Mouse (Mus musculus) embryonic facial prominence, embryonic 11.5 days (tissue): ENCODE results near the gene Fam189a1. TPM values are rescaled to one million over a fixed set of nuclear protein-coding genes. Genes with fewer than 3 reads are reported as not detected.

ENCODE experiments used
- ATAC-seq: fragments of 200-750 bp; cut with Nextera tagmentation; replicated peaks from 2 replicates; pipeline ENCODE4 v1.8.0; 2017; ENCODE audit warnings: low read depth; ENCODE audit not compliant: insufficient number of reproducible peaks, low FRiP score, low TSS enrichment
- DNase-seq: peaks from one replicate; pipeline ENCODE4 v3.0.0-alpha.2; 2015; ENCODE audit warnings: low spot score
- H3K27ac ChIP-seq: fragments of 300-500 bp; sonication (generic); replicated peaks from 2 replicates; pipeline ENCODE4 v1.5.1; 2014; ENCODE audit warnings: mild to moderate bottlenecking, low read depth, low read length, control low read depth
- H3K27me3 ChIP-seq: fragments of 300-500 bp; sonication (generic); 2 replicates; pipeline ENCODE4 v1.6.1; 2014; ENCODE audit warnings: mild to moderate bottlenecking, low read length, moderate library complexity, mixed read lengths; ENCODE audit not compliant: control insufficient read depth, insufficient read depth
- H3K36me3 ChIP-seq: fragments of 300-500 bp; sonication (generic); replicated peaks from 2 replicates; pipeline ENCODE4 v1.6.1; 2014; ENCODE audit warnings: low read depth, mild to moderate bottlenecking, low read length, moderate library complexity, mixed read lengths; ENCODE audit not compliant: control insufficient read depth, insufficient read depth
- H3K4me1 ChIP-seq: fragments of 300-500 bp; sonication (generic); 2 replicates; pipeline ENCODE4 v1.6.1; 2014; ENCODE audit warnings: low read length, mixed read lengths; ENCODE audit not compliant: control insufficient read depth, insufficient read depth
- H3K4me2 ChIP-seq: fragments of 300-500 bp; sonication (generic); 2 replicates; pipeline ENCODE4 v1.6.1; 2014; ENCODE audit warnings: low read depth, mild to moderate bottlenecking, control low read depth, low read length, moderate library complexity
- H3K4me3 ChIP-seq: fragments of 300-500 bp; sonication (generic); 2 replicates; pipeline ENCODE4 v1.5.1; 2014; ENCODE audit warnings: low read depth, low read length, control low read depth
- H3K9ac ChIP-seq: fragments of 300-500 bp; sonication (generic); replicated peaks from 2 replicates; pipeline ENCODE4 v1.6.1; 2014; ENCODE audit warnings: mild to moderate bottlenecking, control low read depth, low read length
- H3K9me3 ChIP-seq: fragments of 300-500 bp; sonication (generic); replicated peaks from 2 replicates; pipeline ENCODE4 v1.6.1; 2016; ENCODE audit warnings: mild to moderate bottlenecking, low read length, inconsistent platforms, mixed read lengths; ENCODE audit not compliant: control insufficient read depth
- WGBS: fragments of 180-500 bp; shearing (Covaris S2); extraction: QIAGEN DNeasy Blood & Tissue Kit; methylation state at CpG from one replicate; pipeline ENCODE4 v1.1.7; 2014; 5-methylcytosine and 5-hydroxymethylcytosine counted together
- polyA plus RNA-seq: library from polyadenylated mRNA; unstranded; fragments of >200 nt; fragmentation: Nextera tagmentation; extraction: Ambion mirVana; gene quantifications from 2 replicates; pipeline ENCODE4 v1.2.1, GENCODE M21; 2014

The Fam189a1 gene
- polyA plus RNA-seq, 1 experiment from 2014 or later, result 0.88 TPM

- no peak overlapping the region for H3K4me3 ChIP-seq
- no peaks in the 10 kb centered on the region for H3K4me1 ChIP-seq
- no peaks in the 10 kb centered on the region for H3K36me3 ChIP-seq
- no peak overlapping the region for H3K27ac ChIP-seq
- H3K4me2 ChIP-seq, result no peak overlapping the region
- 47% methylated on average over 10 of the region's 10 CpGs for WGBS
- no peak overlapping the region for H3K9ac ChIP-seq
- no peak for ATAC-seq
- H3K27me3 ChIP-seq, result no peaks in the 10 kb centered on the region
- H3K9me3 ChIP-seq, result no peaks in the 10 kb centered on the region
- peak; percentile 19 for DNase-seq
Measured at GRCm38 (mm10) chr7:64840946-64841659, 315.3 kb downstream of the Fam189a1 start.

GRCm38 (mm10) chr7:64840576-64840895 lies 315.8 kb downstream of the Fam189a1 start:
- Histone ChIP-seq H3K4me3 (no peak overlapping the region), H3K36me3 (no peaks in the 10 kb centered on the region), H3K4me1 (no peaks in the 10 kb centered on the region), H3K9ac (no peak overlapping the region), H3K9me3 (no peaks in the 10 kb centered on the region), H3K27me3 (no peaks in the 10 kb centered on the region), H3K27ac (no peak overlapping the region), H3K4me2 (no peak overlapping the region)
- ATAC-seq (no peak), DNase-seq (no peak)
- WGBS, result 83% methylated on average over 1 of the region's 1 CpGs

GRCm38 (mm10) chr7:64839801-64840575 lies 316.4 kb downstream of the Fam189a1 start:
- Histone ChIP-seq H3K27ac (no peak overlapping the region), H3K4me3 (peak overlapping the region; percentile 25; the same call in 1 of the 2 replicates), H3K36me3 (no peaks in the 10 kb centered on the region), H3K4me2 (peak overlapping the region; percentile 50), H3K27me3 (no peaks in the 10 kb centered on the region), H3K4me1 (no peaks in the 10 kb centered on the region), H3K9ac (no peak overlapping the region), H3K9me3 (no peaks in the 10 kb centered on the region)
- 2% methylated on average over 21 of the region's 21 CpGs for WGBS
- DNase-seq (peak; percentile 78), ATAC-seq (peak; percentile 82)

- Histone ChIP-seq H3K27me3 (no peaks in the 10 kb centered on the region), H3K4me3 (no peak overlapping the region), H3K4me1 (no peaks in the 10 kb centered on the region), H3K9me3 (no peaks in the 10 kb centered on the region), H3K9ac (no peak overlapping the region), H3K36me3 (no peaks in the 10 kb centered on the region), H3K4me2 (no peak overlapping the region), H3K27ac (no peak overlapping the region)
- no peak for DNase-seq
- ATAC-seq, result no peak
- WGBS, result 48% methylated on average over 2 of the region's 2 CpGs
Measured at GRCm38 (mm10) chr7:64839281-64839680, 317.1 kb downstream of the Fam189a1 start.

GRCm38 (mm10) chr7:64830214-64830995 lies 326.0 kb downstream of the Fam189a1 start:
- no peaks in the 10 kb centered on the region for H3K36me3 ChIP-seq
- no peak overlapping the region for H3K4me2 ChIP-seq
- H3K27ac ChIP-seq, result no peak overlapping the region
- no peaks in the 10 kb centered on the region for H3K27me3 ChIP-seq
- H3K9ac ChIP-seq, result no peak overlapping the region
- no peaks in the 10 kb centered on the region for H3K9me3 ChIP-seq
- H3K4me3 ChIP-seq, result no peak overlapping the region
- DNase-seq, result no peak
- WGBS, result 49% methylated on average over 5 of the region's 5 CpGs
- H3K4me1 ChIP-seq, result no peaks in the 10 kb centered on the region
- ATAC-seq, result no peak

- H3K36me3 ChIP-seq, result no peaks in the 10 kb centered on the region
- H3K4me2 ChIP-seq, result no peak overlapping the region
- H3K9me3 ChIP-seq, result no peaks in the 10 kb centered on the region
- no peak overlapping the region for H3K27ac ChIP-seq
- WGBS, result 84% methylated on average over 5 of the region's 5 CpGs
- H3K9ac ChIP-seq, result no peak overlapping the region
- H3K4me3 ChIP-seq, result no peak overlapping the region
- H3K4me1 ChIP-seq, result no peaks in the 10 kb centered on the region
- ATAC-seq (no peak), DNase-seq (no peak)
- no peaks in the 10 kb centered on the region for H3K27me3 ChIP-seq
Measured at GRCm38 (mm10) chr7:64821081-64821480, 335.3 kb downstream of the Fam189a1 start.

GRCm38 (mm10) chr7:64819683-64820082 lies 336.7 kb downstream of the Fam189a1 start:
- no peak overlapping the region for H3K27ac ChIP-seq
- H3K9me3 ChIP-seq, result no peaks in the 10 kb centered on the region
- H3K9ac ChIP-seq, result no peak overlapping the region
- no peak for DNase-seq
- H3K4me2 ChIP-seq, result no peak overlapping the region
- WGBS, result 81% methylated on average over 9 of the region's 9 CpGs
- no peak overlapping the region for H3K4me3 ChIP-seq
- H3K27me3 ChIP-seq, result no peaks in the 10 kb centered on the region
- no peak for ATAC-seq
- H3K4me1 ChIP-seq, result no peaks in the 10 kb centered on the region
- no peaks in the 10 kb centered on the region for H3K36me3 ChIP-seq

- no peaks in the 10 kb centered on the region for H3K27me3 ChIP-seq
- 76% methylated on average over 6 of the region's 6 CpGs for WGBS
- no peak overlapping the region for H3K4me2 ChIP-seq
- H3K4me3 ChIP-seq, result no peak overlapping the region
- no peak for ATAC-seq
- no peaks in the 10 kb centered on the region for H3K36me3 ChIP-seq
- no peak overlapping the region for H3K27ac ChIP-seq
- DNase-seq, result peak; percentile 10
- no peaks in the 10 kb centered on the region for H3K4me1 ChIP-seq
- H3K9ac ChIP-seq, result no peak overlapping the region
- no peaks in the 10 kb centered on the region for H3K9me3 ChIP-seq
Measured at GRCm38 (mm10) chr7:64808876-64809275, 347.5 kb downstream of the Fam189a1 start.
